Mouse (Mus musculus) bone marrow, adult 2 months (tissue): ENCODE measurements at regions not wholly inside any gene's neighbourhood (a gene's known extent, or its start where the extent isn't known, plus 50 kb on each side); places are given as distances from the start of the nearest gene placed in this dataset.

Experiments used
- CTCF ChIP-seq: fragments of 200-500 bp; IDR thresholded peaks from 2 replicates; pipeline ENCODE4 v1.5.1; 2011; ENCODE audit warnings: low read length, control low read depth; ENCODE audit not compliant: control insufficient read depth, insufficient read depth
- POLR2A ChIP-seq: fragments of 200-500 bp; IDR thresholded peaks from 2 replicates; pipeline ENCODE4 v1.6.1; 2011; ENCODE audit warnings: low read depth, mild to moderate bottlenecking, control low read depth, low read length, borderline replicate concordance; ENCODE audit not compliant: control insufficient read depth

DNA sequence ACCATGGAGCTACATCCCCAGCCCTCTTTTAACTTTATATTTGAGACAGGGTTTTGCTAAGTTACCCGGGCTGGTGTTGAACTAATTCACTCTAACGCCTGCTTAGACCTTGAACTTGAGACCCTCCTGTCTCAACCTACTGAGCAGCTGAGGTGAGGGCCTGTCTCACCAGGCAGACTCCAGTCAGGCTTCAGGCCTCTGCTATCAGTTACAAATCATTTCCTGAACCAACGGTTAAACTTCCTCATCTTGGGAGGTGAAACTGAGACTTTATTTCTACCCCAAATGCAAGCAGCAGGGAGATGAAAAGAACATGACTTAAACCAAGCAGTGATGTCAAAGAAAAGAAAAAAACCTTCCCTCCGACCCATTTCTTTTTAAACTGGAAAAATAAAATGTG lies 183.5 kb downstream of the Sox4 start:
- TF ChIP-seq CTCF = no peak
- TF ChIP-seq POLR2A = no peak
